Mouse (Mus musculus) liver, adult (tissue): ENCODE results near the gene Lmo3.

Source experiments
- GATA4 ChIP-seq: IDR thresholded peaks from 2 replicates; pipeline ENCODE4 v1.6.1; 2014; ENCODE audit warnings: mild to moderate bottlenecking, low read length; ENCODE audit not compliant: insufficient replicate concordance

Gene Lmo3

DNA sequence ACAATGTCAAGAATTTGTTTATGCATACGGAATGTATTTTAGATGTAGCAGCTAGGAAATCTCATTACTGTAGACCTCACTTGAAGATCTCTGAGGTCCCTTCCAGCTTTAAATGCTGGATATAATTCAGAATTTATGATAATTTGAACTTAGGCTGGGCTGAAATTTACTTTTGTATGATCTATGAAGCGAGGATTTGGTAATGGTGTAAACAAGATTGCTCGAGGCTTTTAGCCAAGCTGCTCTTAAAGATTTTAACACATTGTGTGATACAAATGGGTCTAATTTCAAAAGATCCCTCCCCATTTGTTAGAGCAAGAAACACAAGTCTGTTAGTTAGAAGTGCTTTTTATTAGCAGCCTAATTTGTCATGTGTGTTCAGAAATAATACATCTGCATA is 144.4 kb downstream of the Lmo3 start:
- no peak for TF ChIP-seq GATA4

DNA sequence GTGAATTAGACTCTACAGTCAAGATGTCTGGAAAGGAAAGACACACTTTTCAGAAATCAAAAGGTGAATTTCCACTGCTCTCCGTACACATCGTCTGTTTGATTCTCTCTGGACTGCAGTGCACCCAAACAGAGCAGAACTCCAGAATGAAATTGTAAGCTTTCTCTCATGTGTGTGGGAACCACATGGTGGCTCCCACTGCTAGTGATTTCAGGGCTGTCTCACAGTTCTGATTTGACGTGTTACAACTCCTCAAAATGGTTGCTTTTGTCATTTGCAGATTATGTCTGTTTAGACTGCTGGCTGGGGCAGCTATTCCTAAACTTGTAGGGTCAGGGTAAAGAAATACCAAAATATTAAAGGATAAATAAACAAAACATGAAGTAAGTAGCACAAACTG is 145.0 kb downstream of the Lmo3 start:
- no peak for TF ChIP-seq GATA4

DNA sequence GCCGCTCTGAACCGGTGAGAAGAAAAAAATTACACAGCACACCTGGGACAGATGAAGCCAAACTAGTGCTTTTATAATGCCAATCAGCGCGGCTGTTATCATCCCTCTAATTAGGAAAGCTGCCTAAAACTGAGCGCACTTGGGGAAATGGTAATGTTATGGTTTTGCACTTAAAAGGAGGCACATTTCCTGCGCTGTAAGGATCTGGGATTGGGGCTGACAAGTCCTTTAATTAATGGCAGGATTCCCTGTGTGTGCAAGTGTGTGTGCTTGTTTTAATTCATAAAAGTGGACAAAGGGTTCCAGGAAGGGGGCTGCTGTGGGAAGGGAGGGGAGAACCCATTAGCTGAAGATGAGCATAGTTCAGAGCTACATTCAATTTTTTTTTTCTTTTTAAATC is 154.4 kb downstream of the Lmo3 start:
- TF ChIP-seq GATA4, result no peak

DNA sequence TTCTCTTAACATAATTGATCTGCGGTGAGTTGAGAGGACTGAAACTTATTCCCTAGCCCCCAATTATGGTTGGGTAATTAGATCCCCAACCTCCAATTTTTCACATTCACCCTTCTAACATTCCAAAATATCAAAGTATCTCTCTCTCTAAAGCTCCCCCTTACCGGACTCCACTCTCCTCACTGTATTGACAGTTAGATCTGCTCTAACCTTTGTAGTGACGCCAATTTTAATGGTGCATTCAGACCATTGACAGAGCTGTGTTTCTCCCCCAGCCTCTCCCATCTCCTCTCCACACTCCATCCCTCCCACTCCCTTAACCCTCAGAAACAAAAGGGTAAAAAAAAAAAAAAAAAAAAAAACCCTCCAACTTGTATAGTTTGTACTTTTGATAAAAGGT is 154.9 kb downstream of the Lmo3 start:
- no peak for TF ChIP-seq GATA4

DNA sequence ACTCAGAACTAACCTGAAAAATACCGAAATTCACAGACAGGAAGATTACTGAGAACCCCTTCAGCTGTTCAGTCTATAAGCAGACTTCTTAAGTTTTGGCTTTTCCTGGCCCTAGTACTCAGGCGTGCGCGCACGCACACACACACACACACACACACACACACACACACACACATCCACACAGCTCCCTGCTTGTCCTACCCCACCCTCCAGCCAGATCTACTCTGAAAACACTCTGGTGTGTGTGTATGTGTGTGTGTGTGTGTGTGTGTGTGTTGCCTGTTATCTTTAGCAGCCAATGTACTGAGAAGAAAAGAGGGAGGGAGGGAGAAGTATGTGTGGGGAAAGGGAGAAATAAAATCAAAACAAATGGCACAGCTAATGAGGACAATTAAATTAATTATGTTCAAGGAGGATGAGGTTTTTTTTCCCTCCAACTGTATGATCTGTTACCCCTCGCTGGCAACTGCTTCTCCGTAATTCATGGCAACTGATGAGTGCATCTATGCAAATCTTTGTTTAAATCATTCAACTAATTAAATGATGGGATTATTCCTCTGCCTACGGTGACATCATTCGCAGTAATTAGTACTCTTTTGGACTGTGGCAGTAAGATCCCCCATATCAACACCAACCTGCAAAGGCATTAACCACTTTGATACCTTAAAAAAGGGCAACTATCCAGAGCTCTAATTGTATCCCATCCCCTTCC is 157.1 kb downstream of the Lmo3 start:
- no peak for TF ChIP-seq GATA4

DNA sequence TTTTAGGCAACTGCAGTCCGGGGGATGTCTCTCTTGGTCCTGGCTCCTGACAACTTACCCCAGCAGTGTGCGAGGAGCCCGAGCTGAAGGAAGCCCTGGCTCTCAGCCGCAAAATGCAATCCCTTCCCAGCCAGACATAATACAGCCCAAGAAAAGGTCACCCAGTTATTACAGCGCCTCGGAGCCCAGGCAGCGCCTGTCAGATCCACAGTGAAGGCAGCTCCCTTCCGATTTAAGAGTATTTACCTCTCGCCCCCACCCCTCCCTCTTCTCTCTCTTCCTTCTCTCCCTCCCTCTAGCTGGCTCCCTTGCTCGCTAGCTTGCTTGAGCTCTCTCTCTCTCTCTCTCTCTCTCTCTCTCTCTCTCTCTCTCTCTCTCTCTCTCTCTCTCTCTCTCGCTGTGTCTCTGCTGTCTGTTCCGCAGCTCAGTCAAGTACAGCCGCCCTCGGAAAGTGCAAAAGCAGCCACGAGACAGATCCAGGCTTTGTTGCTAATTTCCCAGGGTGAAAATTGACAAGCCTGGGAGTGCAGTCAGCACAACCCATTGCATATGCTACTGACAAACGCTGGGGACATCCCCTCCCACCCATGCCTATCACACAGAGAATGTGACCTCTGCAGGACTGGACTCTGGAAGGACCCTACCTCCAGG is 159.0 kb downstream of the Lmo3 start:
- no peak for TF ChIP-seq GATA4

DNA sequence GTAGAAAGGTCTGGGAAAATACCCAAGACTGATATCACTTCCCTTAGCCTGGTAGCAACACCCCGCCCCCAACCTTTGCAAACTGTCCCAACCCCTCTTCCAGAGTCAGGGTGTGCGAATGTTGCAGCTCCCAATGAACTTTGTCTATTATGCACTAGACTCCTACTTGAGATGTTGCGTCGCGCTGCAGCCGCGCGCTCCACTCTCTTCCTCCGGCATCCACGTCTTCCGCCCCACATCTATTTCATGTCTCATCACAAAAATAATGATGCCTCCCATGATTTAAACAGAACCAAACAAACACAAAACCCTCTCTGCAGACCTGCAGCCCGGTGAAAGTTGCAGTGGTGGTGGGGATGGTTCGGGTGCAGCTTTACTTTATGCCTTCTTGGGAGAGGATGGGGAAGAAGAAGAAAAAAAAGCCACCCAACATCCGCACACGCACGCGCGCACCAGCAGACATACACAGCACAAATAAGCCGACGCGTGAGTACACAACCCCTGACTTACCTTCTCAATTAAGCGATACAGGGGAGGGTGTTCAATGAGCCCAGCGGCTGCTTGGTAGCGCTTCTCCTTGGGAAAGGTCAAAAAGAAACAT is 159.7 kb downstream of the Lmo3 start:
- TF ChIP-seq GATA4, result no peak

DNA sequence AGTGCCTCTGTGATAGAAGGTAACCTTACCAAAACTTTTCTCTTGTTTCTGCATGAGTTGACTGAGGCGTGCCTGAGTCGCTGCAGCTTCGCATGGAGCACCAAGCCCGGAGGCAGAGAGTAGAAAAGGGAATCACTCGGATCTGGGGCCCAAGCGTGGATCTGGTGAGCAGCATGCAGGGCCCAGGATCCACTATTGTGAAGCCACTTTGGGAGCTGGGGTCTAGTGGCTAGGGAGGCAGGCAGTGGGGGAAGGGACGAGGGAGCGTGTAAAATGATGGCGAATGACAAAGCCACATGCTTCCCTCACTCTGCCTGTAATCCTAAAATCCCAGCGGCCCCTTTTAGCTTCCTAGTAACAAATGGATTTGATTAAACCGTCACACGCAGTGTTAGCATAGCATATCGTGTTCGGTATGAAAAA is 160.6 kb downstream of the Lmo3 start:
- TF ChIP-seq GATA4, result no peak

DNA sequence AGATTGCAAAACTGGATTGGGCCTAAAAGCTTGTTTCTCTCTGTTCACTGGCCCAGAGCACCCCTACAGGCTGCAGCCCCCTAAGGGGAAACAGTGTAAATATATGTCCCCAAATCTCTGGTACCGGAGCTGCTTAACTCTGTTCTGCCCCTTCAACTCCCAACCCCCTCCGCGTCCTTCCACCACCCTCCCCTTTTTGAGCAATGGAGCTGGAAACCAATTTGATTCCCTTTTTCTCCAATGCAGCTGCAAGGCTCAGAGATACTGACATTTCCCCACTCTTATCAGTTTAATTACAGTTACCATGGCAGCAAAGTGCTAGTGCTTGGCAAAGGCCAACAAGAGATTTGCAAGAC is 161.3 kb downstream of the Lmo3 start:
- TF ChIP-seq GATA4, result no peak

DNA sequence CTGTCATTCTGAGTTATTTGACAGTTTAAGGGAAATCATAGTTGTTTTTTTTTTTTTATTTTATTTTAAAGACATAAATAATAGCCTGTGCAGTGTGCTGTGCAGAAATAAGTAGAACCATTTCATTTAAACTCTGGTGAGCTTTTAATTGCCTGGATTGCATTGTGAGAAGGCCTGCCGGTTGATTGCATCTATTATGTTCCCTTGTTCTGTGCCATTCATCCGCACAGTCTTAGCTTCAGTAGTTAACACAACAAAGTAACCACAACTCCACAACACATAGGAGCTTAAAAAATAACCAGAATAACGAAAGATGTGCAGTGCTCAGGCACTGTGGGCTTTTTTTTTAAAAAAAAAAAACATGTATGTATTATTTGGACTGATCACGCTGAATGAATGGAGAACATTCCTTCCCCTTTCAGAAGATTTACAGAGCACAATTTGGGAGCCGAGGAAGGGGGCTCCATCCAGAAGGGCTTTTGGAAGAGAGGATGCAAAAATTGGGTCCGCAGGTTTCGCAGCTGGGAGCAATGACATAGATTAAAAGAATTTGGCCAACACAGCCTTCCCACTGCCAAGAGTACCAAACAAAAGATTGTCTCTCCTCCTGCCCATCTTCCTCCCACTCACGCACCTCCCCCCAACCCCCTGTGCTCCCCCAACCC is 161.8 kb downstream of the Lmo3 start:
- no peak for TF ChIP-seq GATA4

DNA sequence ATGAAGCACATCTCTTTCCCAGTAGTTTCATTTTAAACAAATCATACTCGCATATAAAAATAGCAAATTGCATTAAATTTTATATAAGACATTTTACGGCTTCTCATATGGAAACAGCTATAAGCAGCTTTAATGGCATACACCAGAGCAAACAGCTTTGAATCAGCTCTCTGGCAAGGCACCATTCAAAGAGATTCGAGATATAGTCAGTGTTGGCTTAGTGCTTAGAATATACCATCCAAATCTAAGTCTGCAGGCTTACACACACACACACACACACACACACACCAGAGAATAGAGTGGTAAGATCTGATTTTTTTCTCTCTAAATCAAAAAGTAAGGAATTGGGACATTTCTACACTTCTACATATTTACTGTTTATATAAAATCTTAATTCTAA is 169.7 kb downstream of the Lmo3 start:
- no peak for TF ChIP-seq GATA4

DNA sequence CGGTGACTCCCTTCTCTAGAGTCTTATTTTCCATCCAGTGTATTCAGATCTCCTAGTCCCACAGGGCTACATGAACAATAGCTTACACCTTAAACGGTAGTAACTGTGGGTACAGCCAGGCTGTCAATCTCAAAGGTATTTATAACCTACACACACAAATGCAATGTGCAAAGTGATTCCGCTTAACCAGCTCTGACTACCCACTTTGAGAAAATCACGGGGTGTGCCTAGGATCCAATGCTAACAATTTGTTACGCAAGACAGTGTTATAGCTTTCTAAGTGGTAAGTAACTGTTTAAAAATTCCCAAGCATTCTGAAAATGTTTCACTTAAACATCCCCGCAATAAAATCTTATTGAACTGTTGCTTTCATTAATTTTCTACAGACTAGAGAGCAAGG is 179.7 kb downstream of the Lmo3 start:
- no peak for TF ChIP-seq GATA4

DNA sequence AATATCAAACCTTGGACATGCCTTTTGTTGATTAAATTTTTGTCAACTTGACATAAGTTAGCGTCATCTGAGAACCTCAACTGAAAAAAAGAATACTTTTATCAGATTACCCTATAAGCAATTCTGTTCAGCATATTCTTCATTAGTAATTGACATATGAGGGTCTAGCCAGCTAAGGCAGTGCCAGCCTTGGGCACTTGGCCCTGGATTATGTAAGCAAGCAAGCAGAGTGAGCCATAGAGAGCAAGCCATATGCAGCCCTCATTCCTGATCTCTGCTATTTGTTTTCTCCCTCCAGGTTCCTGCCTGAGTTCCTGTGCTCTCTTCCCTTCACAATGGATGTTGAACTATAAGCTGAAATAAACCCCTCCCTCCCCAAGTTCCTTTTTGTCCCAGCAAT is 182.9 kb downstream of the Lmo3 start:
- no peak for TF ChIP-seq GATA4

DNA sequence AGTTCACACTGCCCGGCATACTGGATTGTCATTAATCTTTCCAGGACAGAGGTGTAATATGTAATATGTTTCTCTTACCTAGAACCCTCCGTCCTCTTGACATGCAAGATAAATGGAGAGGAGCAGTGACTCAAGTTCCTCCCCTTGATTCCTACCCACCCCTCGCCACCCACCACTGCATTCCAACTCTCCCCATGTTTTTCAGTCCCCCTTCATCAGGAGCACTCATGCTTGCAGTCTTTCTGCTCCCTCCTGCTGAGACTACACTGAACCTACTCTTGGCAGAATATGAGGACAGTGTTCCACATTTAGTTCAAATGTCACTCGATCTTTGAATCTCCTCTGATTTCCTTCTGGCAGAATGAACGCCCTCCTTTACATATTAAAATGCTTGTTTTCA is 190.7 kb downstream of the Lmo3 start:
- no peak for TF ChIP-seq GATA4

DNA sequence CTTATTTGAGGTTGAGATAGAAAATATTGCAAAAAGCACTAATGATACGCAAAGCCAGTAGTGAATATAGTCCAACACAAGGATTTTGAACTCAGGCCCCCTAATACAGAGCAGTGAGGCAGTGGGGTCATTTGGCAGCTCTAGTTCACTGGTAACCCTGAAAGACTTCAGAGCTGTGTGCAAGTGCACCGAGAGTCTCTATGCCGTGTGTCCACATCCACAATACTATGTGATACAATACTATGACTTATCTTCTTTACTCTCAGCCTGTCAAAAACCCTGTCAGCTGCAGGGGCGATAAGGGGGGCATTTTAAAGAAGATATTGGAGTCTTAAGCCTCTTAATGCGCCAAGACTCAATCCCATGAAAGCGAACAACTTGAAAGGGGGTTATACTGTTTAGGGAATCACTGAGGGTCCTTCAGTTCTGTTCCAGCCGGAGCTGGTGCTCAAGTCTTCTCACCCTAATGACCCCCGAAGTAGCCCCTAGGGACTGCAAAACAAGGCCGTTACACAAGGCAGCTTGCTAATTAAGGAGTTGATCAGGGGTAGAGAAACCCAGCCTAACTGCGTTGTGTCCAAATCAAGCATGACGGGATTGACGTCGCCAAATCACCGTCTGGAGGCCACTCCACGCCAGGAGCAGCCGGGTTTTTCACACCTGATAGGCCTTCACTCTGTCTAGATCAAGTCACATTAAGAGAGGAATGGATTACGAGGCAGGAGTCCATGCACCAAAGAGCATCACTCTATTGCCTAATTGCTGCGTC is 193.4 kb downstream of the Lmo3 start:
- TF ChIP-seq GATA4, result no peak
